Mouse (Mus musculus) forebrain, embryonic 13.5 days (tissue): ENCODE results near the gene Galnt10. TPM values are rescaled to one million over a fixed set of nuclear protein-coding genes. Genes with fewer than 3 reads are reported as not detected.
A peak's percentile ranks its signal among the peaks of the same experiment; 100 is the strongest.

Experiments
- ATAC-seq: fragments of 200-750 bp; cut with Nextera tagmentation; 2 replicates; pipeline ENCODE4 v1.8.0; 2017
- H3K27ac ChIP-seq: fragments of 300-500 bp; sonication (generic); 2 replicates; pipeline ENCODE4 v1.5.1; 2015; ENCODE audit warnings: inconsistent platforms, mild to moderate bottlenecking, moderate library complexity
- H3K27me3 ChIP-seq: fragments of 300-500 bp; sonication (generic); 2 replicates; pipeline ENCODE4 v1.6.1; 2015; ENCODE audit warnings: mild to moderate bottlenecking, inconsistent platforms
- H3K36me3 ChIP-seq: fragments of 300-500 bp; sonication (generic); 2 replicates; pipeline ENCODE4 v1.6.1; 2015; ENCODE audit warnings: mild to moderate bottlenecking, inconsistent platforms; ENCODE audit not compliant: poor library complexity, severe bottlenecking
- H3K4me1 ChIP-seq: fragments of 300-500 bp; sonication (generic); 2 replicates; pipeline ENCODE4 v1.6.1; 2015; ENCODE audit warnings: inconsistent platforms
- H3K4me2 ChIP-seq: fragments of 300-500 bp; sonication (generic); 2 replicates; pipeline ENCODE4 v1.6.1; 2015; ENCODE audit warnings: inconsistent platforms, mild to moderate bottlenecking, moderate library complexity
- H3K4me3 ChIP-seq: fragments of 300-500 bp; sonication (generic); 2 replicates; pipeline ENCODE4 v1.5.1; 2015; ENCODE audit warnings: mild to moderate bottlenecking, inconsistent platforms
- H3K9ac ChIP-seq: fragments of 300-500 bp; sonication (generic); 2 replicates; pipeline ENCODE4 v1.6.1; 2015; ENCODE audit warnings: mild to moderate bottlenecking, inconsistent platforms
- H3K9me3 ChIP-seq: fragments of 300-500 bp; sonication (generic); replicated peaks from 2 replicates; pipeline ENCODE4 v1.6.1; 2016; ENCODE audit warnings: inconsistent platforms
- WGBS: fragments of 180-500 bp; shearing (Covaris S2); methylation state at CpG from one replicate; pipeline ENCODE4 v1.1.7; 2015; 5-methylcytosine and 5-hydroxymethylcytosine counted together
- polyA plus RNA-seq: library from polyadenylated mRNA; unstranded; fragments of >200 nt; fragmentation: Nextera tagmentation; extraction: Ambion mirVana; gene quantifications from 2 replicates; pipeline ENCODE4 v1.2.1, GENCODE M21; 2015

The Galnt10 gene
- polyA plus RNA-seq, 1 experiment from 2014 or later, result 10.4 TPM

- peaks cover 8% of the 10 kb centered on the region; the same call in 1 of the 2 replicates for H3K27me3 ChIP-seq
- H3K4me2 ChIP-seq, result peak overlapping the region; percentile 92
- no peak overlapping the region for H3K27ac ChIP-seq
- no peaks in the 10 kb centered on the region for H3K9me3 ChIP-seq
- ATAC-seq, result peak; percentile 39
- H3K36me3 ChIP-seq, result no peaks in the 10 kb centered on the region
- H3K9ac ChIP-seq, result peak overlapping the region; percentile 79
- H3K4me3 ChIP-seq, result peak overlapping the region; percentile 63
- WGBS, result under 1% methylated on average over 30 of the region's 30 CpGs
- peaks cover 28% of the 10 kb centered on the region for H3K4me1 ChIP-seq
These were observed 811 bp upstream of the Galnt10 start for GRCm38 (mm10) chr11:57644245-57645017.

DNA sequence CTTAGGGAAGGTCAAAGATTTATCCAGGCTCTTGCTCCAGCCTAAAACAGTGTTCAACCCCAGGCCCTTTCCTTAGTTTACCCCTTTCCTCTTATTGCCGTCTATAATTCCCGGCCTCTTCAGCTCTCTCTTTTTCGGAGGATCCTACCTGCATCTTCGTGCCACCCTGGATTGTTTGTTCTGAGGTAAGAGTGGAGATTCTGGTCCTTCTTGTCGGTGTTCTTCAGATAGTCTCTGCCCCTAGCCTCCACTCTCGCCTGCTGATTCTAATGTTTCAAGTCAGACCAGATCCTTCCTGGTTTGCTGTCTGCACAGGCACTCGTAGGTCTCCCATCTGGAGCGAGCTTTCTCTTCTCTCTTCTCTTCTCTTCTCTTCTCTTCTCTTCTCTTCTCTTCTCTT, 605 bp downstream of the Galnt10 start:
- H3K4me1 ChIP-seq, result peaks cover 36% of the 10 kb centered on the region
- peak overlapping the region; percentile 63 for H3K4me3 ChIP-seq
- H3K36me3 ChIP-seq, result no peaks in the 10 kb centered on the region
- H3K9ac ChIP-seq, result peak overlapping the region; percentile 79
- peak overlapping the region; percentile 92 for H3K4me2 ChIP-seq
- no peak for ATAC-seq
- no peak overlapping the region for H3K27ac ChIP-seq
- no peaks in the 10 kb centered on the region for H3K9me3 ChIP-seq
- H3K27me3 ChIP-seq, result peaks cover 8% of the 10 kb centered on the region; the same call in 1 of the 2 replicates
- 29% methylated on average over 8 of the region's 8 CpGs for WGBS

- no peak for ATAC-seq
- H3K4me1 ChIP-seq, result peaks cover 42% of the 10 kb centered on the region
- peak overlapping the region; percentile 63; the same call in 1 of the 2 replicates for H3K4me3 ChIP-seq
- WGBS, result 35% methylated on average over 1 of the region's 1 CpGs
- 0 out of 2 replicates have a peak overlapping the region, but pooled peaks have one; percentile 79 for H3K9ac ChIP-seq
- H3K27ac ChIP-seq, result no peak overlapping the region
- no peaks in the 10 kb centered on the region for H3K36me3 ChIP-seq
- H3K9me3 ChIP-seq, result no peaks in the 10 kb centered on the region
- H3K27me3 ChIP-seq, result peaks cover 8% of the 10 kb centered on the region; the same call in 1 of the 2 replicates
- H3K4me2 ChIP-seq, result peak overlapping the region; percentile 92
These were observed 1.2 kb downstream of the Galnt10 start for GRCm38 (mm10) chr11:57646416-57646815.

GRCm38 (mm10) chr11:57646940-57647339, 1.7 kb downstream of the Galnt10 start:
- Histone ChIP-seq H3K27ac (no peak overlapping the region), H3K36me3 (no peaks in the 10 kb centered on the region), H3K4me3 (no peak overlapping the region), H3K9me3 (no peaks in the 10 kb centered on the region), H3K9ac (no peak overlapping the region), H3K4me2 (peak overlapping the region; percentile 92), H3K4me1 (peaks cover 47% of the 10 kb centered on the region), H3K27me3 (peaks cover 9% of the 10 kb centered on the region; the same call in 1 of the 2 replicates)
- WGBS, result 91% methylated on average over 8 of the region's 8 CpGs
- no peak for ATAC-seq

- peaks cover 10% of the 10 kb centered on the region; the same call in 1 of the 2 replicates for H3K27me3 ChIP-seq
- H3K4me3 ChIP-seq, result no peak overlapping the region
- H3K9ac ChIP-seq, result no peak overlapping the region; the same call in 1 of the 2 replicates
- WGBS, result 67% methylated on average over 5 of the region's 5 CpGs
- H3K4me2 ChIP-seq, result peak overlapping the region; percentile 16
- no peaks in the 10 kb centered on the region for H3K9me3 ChIP-seq
- no peaks in the 10 kb centered on the region for H3K36me3 ChIP-seq
- no peak overlapping the region for H3K27ac ChIP-seq
- H3K4me1 ChIP-seq, result peaks cover 50% of the 10 kb centered on the region
- ATAC-seq, result no peak
These were observed 2.2 kb downstream of the Galnt10 start for GRCm38 (mm10) chr11:57647446-57647845.

- H3K9ac ChIP-seq, result no peak overlapping the region
- H3K4me3 ChIP-seq, result no peak overlapping the region
- WGBS, result 93% methylated on average over 11 of the region's 11 CpGs
- H3K27me3 ChIP-seq, result peaks cover 11% of the 10 kb centered on the region; the same call in 1 of the 2 replicates
- no peak overlapping the region for H3K4me2 ChIP-seq
- peaks cover 50% of the 10 kb centered on the region for H3K4me1 ChIP-seq
- H3K27ac ChIP-seq, result no peak overlapping the region
- H3K9me3 ChIP-seq, result no peaks in the 10 kb centered on the region
- no peaks in the 10 kb centered on the region for H3K36me3 ChIP-seq
- ATAC-seq, result no peak
These were observed 3.1 kb downstream of the Galnt10 start for GRCm38 (mm10) chr11:57648196-57648800.

GRCm38 (mm10) chr11:57649269-57649668, 4.0 kb downstream of the Galnt10 start:
- Histone ChIP-seq H3K27me3 (peaks cover 15% of the 10 kb centered on the region; the same call in 1 of the 2 replicates), H3K4me2 (no peak overlapping the region), H3K9ac (no peak overlapping the region), H3K36me3 (no peaks in the 10 kb centered on the region), H3K4me1 (peaks cover 46% of the 10 kb centered on the region), H3K9me3 (no peaks in the 10 kb centered on the region), H3K27ac (no peak overlapping the region), H3K4me3 (no peak overlapping the region)
- no peak for ATAC-seq
- WGBS, result 81% methylated on average over 4 of the region's 4 CpGs

DNA sequence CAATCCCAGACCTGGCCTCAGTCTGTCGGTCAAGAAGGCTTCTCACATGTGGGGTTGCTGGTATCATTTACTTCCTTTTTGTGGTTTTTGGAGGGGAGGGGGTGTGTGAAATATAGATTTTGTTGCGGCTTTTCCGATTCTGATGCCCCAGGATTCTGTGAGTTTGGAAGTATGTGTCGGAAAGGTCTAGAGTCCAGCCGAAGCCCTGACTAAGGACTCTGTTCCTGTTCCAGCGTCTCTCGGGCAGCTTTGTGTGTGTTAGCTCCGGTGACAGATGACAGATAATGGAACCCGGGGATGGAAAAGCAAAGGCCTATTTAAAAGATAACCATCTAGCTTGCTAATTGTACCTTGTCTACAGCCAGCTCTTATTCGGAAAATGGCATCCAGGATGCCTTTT, 4.4 kb downstream of the Galnt10 start:
- Histone ChIP-seq H3K4me3 (no peak overlapping the region), H3K4me2 (no peak overlapping the region), H3K27ac (no peak overlapping the region), H3K9ac (no peak overlapping the region), H3K27me3 (peaks cover 15% of the 10 kb centered on the region; the same call in 1 of the 2 replicates), H3K9me3 (no peaks in the 10 kb centered on the region), H3K36me3 (no peaks in the 10 kb centered on the region), H3K4me1 (peaks cover 42% of the 10 kb centered on the region)
- ATAC-seq, result no peak
- 81% methylated on average over 10 of the region's 10 CpGs for WGBS

DNA sequence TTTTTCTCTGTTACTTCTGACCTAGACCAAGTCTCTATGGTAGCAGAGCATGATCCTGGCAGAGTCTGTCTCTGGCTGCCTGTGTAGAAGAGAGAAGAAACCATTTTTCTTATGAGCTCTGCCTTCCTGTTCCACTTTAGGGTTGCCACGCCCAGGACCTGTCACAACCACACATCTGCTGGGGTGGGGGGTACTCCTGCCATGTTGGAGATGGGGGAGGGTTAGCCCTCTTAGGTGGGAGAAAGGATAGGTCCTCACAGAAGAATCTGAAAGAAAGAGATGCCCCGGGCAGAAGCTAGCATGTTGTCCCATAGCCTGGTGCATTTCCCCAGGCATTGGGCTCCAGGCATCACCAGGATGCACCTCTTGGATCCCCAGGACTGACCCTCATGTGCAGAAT, 5.6 kb downstream of the Galnt10 start:
- no peak overlapping the region for H3K27ac ChIP-seq
- H3K36me3 ChIP-seq, result no peaks in the 10 kb centered on the region
- 83% methylated on average over 2 of the region's 2 CpGs for WGBS
- peaks cover 44% of the 10 kb centered on the region for H3K4me1 ChIP-seq
- peaks cover 15% of the 10 kb centered on the region; the same call in 1 of the 2 replicates for H3K27me3 ChIP-seq
- ATAC-seq, result no peak
- no peak overlapping the region for H3K4me3 ChIP-seq
- no peak overlapping the region for H3K4me2 ChIP-seq
- no peaks in the 10 kb centered on the region for H3K9me3 ChIP-seq
- H3K9ac ChIP-seq, result no peak overlapping the region

DNA sequence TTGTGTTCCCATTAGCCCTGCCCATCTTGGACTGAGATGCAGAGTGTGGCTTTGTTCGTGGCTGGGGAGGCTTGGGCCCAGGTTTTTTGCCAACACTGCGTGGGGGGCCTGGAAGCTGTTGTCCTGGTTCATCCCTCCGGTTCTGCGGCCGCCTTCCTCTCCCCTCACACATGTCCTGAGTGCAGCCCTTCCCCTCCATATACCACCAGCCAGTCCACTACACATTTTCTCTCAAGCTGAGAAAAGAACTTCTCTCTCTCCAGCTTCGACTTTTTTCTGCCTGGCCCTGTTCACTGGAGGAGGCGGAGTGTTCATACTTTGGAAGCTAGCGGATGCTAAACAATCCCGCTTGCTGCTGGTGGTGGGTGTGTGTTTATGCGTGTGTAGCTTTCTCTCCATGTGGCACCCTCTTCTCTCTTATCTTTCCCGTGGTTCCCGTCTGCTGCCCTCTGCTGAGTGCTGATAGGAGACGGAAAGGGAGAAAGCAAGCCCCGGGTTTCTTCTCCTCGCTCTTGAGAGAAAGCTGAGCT, 6.1 kb downstream of the Galnt10 start:
- H3K9me3 ChIP-seq, result no peaks in the 10 kb centered on the region
- 0 out of 2 replicates have a peak overlapping the region, but pooled peaks have one; percentile 23 for H3K9ac ChIP-seq
- peaks cover 45% of the 10 kb centered on the region for H3K4me1 ChIP-seq
- peaks cover 14% of the 10 kb centered on the region; the same call in 1 of the 2 replicates for H3K27me3 ChIP-seq
- no peaks in the 10 kb centered on the region for H3K36me3 ChIP-seq
- H3K4me2 ChIP-seq, result no peak overlapping the region
- 40% methylated on average over 15 of the region's 15 CpGs for WGBS
- no peak overlapping the region for H3K4me3 ChIP-seq
- ATAC-seq, result 0 out of 2 replicates have a peak, but pooled peaks have one; percentile 55
- no peak overlapping the region for H3K27ac ChIP-seq

- WGBS, result 56% methylated on average over 23 of the region's 23 CpGs
- H3K9ac ChIP-seq, result no peak overlapping the region
- ATAC-seq, result no peak
- 0 out of 2 replicates have a peak, but pooled peaks cover 7% of the 10 kb centered on the region for H3K27me3 ChIP-seq
- H3K4me1 ChIP-seq, result peaks cover 45% of the 10 kb centered on the region
- H3K4me2 ChIP-seq, result no peak overlapping the region
- no peak overlapping the region for H3K4me3 ChIP-seq
- H3K36me3 ChIP-seq, result no peaks in the 10 kb centered on the region
- H3K9me3 ChIP-seq, result no peaks in the 10 kb centered on the region
- H3K27ac ChIP-seq, result no peak overlapping the region
These were observed 7.1 kb downstream of the Galnt10 start for GRCm38 (mm10) chr11:57652206-57652922.
